Mouse (Mus musculus) heart, adult 2 months (tissue): ENCODE data around the gene Mtus2. TPM values are rescaled to one million over a fixed set of nuclear protein-coding genes. Genes with fewer than 3 reads are reported as not detected.
A peak's percentile ranks its signal among the peaks of the same experiment; 100 is the strongest.

Experiments used
- DNase-seq, 2 experiments: peaks; one replicate each; pipeline ENCODE4 v3.0.0; 2021
- H3K27ac ChIP-seq: fragments of 200-600 bp; 2 replicates; pipeline ENCODE4 v1.8.1; 2022
- H3K27me3 ChIP-seq: fragments of 200-500 bp; 2 replicates; pipeline ENCODE4 v1.6.1; 2012; ENCODE audit warnings: mild to moderate bottlenecking, low read length, inconsistent platforms, mixed read lengths; ENCODE audit not compliant: control insufficient read depth, insufficient read depth
- H3K36me3 ChIP-seq: fragments of 200-500 bp; 2 replicates; pipeline ENCODE4 v1.6.1; 2012; ENCODE audit warnings: low read length, inconsistent platforms; ENCODE audit not compliant: control insufficient read depth, insufficient read depth
- H3K4me1 ChIP-seq: fragments of 200-500 bp; 2 replicates; pipeline ENCODE4 v1.6.1; 2011; ENCODE audit warnings: low read length; ENCODE audit not compliant: control insufficient read depth, insufficient read depth
- H3K4me3 ChIP-seq: fragments of 200-600 bp; 2 replicates; pipeline ENCODE4 v1.8.1; 2022
- H3K79me2 ChIP-seq: fragments of 200-500 bp; replicated peaks from 2 replicates; pipeline ENCODE4 v1.6.1; 2012; ENCODE audit warnings: mild to moderate bottlenecking, inconsistent platforms, low read length, moderate library complexity, mixed read lengths; ENCODE audit not compliant: control insufficient read depth, insufficient read depth
- H3K9ac ChIP-seq: fragments of 200-500 bp; 2 replicates; pipeline ENCODE4 v1.6.1; 2012; ENCODE audit warnings: low read depth, mild to moderate bottlenecking, control low read depth, inconsistent platforms, low read length, mixed read lengths
- CTCF ChIP-seq: fragments of 200-600 bp; IDR thresholded peaks from 2 replicates; pipeline ENCODE4 v1.8.1; 2022; ENCODE audit warnings: antibody characterized with exemption, mild to moderate bottlenecking, moderate library complexity
- EP300 ChIP-seq: fragments of 200-500 bp; IDR thresholded peaks from 2 replicates; pipeline ENCODE4 v1.6.1; 2011; ENCODE audit warnings: low read depth, low read length, control low read depth; ENCODE audit not compliant: insufficient read depth
- POLR2A ChIP-seq: fragments of 200-500 bp; IDR thresholded peaks from 2 replicates; pipeline ENCODE4 v1.6.1; 2011; ENCODE audit warnings: mild to moderate bottlenecking, low read depth, low read length, control low read depth; ENCODE audit not compliant: insufficient read depth
- WGBS: fragments of 180-500 bp; shearing (Covaris S2); methylation state at CpG from one replicate; pipeline ENCODE4 v1.1.7; 2018; 5-methylcytosine and 5-hydroxymethylcytosine counted together
- intact Hi-C: fragments of 180-260 bp; cut with DNase I; formaldehyde crosslinking; loops from one replicate; pipeline ENCODE4 v1.15.1; 2025
- polyA plus RNA-seq: library from polyadenylated mRNA; depleted of rRNA; stranded (reverse); fragments of >200 nt; gene quantifications from 2 replicates; pipeline ENCODE4 v1.2.3, GENCODE M21; 2012
- total RNA-seq, 2 experiments: library from RNA; stranded (reverse); gene quantifications; 2 replicates each; pipeline ENCODE4 v1.2.3; 2021

Gene Mtus2
- total and polyA plus RNA-seq, 3 experiments, result 53.5 to 109 (median 96.9) TPM

DNA sequence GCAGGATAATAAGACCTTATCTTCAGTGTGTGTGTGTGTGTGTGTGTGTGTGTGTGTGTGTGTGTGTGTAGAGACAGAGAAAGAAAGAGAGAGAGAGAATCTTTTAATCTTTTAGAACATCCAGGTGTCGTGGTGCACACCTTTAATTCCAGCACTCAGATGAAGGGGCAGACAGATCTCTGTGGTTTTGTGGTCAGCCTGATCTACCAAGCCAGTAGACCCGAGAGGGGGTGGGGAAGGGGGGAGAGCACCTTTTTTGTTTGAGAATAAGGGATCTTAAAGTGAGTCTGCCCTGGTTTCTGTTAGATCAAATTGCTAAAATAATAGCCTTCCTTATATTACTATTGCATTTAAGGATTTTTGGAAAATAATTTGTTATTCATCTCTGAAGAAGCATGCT is 309.7 kb downstream of the Mtus2 start:
- intact Hi-C loops, result no loop called here
- no peaks in the 10 kb centered on the region; the same call in 1 of the 2 replicates for H3K27me3 ChIP-seq
- no peak for DNase-seq
- peak overlapping the region; percentile 57 for H3K9ac ChIP-seq
- H3K4me1 ChIP-seq, result peaks cover 2% of the 10 kb centered on the region
- no peak for TF ChIP-seq POLR2A
- no peak for TF ChIP-seq EP300
- no peak for TF ChIP-seq CTCF
- no peak overlapping the region for H3K4me3 ChIP-seq
- H3K79me2 ChIP-seq, result no peaks in the 10 kb centered on the region
- H3K27ac ChIP-seq, result peak overlapping the region; percentile 51
- H3K36me3 ChIP-seq, result peaks cover 6% of the 10 kb centered on the region; the same call in 1 of the 2 replicates
- WGBS, result 56% methylated on average over 2 of the region's 2 CpGs

DNA sequence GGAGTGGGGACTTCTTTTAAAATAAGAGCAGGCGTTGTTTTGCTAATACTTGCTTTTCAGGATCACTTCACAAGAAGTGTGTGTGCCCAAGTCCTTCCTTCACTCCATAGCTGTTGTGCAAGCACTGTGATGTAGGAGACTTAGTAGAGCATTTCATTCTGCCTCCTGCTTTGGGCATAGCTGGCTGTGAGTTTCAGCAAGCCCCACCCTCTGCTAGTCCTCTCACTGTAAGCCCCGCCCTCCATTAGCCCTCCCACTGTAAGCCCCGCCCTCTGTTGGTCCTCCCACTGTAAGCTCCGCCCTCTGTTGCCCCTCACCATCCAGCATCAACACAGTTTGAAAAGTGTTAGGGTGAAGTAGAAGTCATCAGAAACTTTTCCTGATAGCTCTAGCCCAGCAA is 310.3 kb downstream of the Mtus2 start:
- H3K79me2 ChIP-seq, result no peaks in the 10 kb centered on the region
- TF ChIP-seq POLR2A (peak; percentile 59; the same call in 1 of the 2 replicates), EP300 (no peak), CTCF (no peak)
- H3K27ac ChIP-seq, result peak overlapping the region; percentile 51
- no peak overlapping the region for H3K9ac ChIP-seq
- peaks cover 6% of the 10 kb centered on the region; the same call in 1 of the 2 replicates for H3K36me3 ChIP-seq
- no peak for DNase-seq
- peaks cover 4% of the 10 kb centered on the region for H3K4me1 ChIP-seq
- no peak overlapping the region for H3K4me3 ChIP-seq
- intact Hi-C loops, result no loop called here
- 54% methylated on average over 4 of the region's 4 CpGs for WGBS
- H3K27me3 ChIP-seq, result no peaks in the 10 kb centered on the region; the same call in 1 of the 2 replicates

GRCm38 (mm10) chr5:148272065-148272464 is 314.9 kb downstream of the Mtus2 start:
- Histone ChIP-seq H3K27me3 (no peaks in the 10 kb centered on the region), H3K4me3 (no peak overlapping the region), H3K4me1 (peaks cover 7% of the 10 kb centered on the region), H3K9ac (no peak overlapping the region; the same call in 1 of the 2 replicates), H3K36me3 (peaks cover 6% of the 10 kb centered on the region; the same call in 1 of the 2 replicates), H3K79me2 (no peaks in the 10 kb centered on the region), H3K27ac (peak overlapping the region; percentile 90)
- TF ChIP-seq POLR2A (peak; percentile 64), EP300 (peak; percentile 99), CTCF (no peak)
- intact Hi-C loops, result no loop called here
- 19% methylated on average over 6 of the region's 6 CpGs for WGBS
- DNase-seq, result peak in 1 of 2 experiments; percentile 75

GRCm38 (mm10) chr5:148272771-148273170 is 315.7 kb downstream of the Mtus2 start:
- WGBS, result 34% methylated on average over 6 of the region's 6 CpGs
- H3K79me2 ChIP-seq, result no peaks in the 10 kb centered on the region
- H3K27ac ChIP-seq, result peak overlapping the region; percentile 90
- no peaks in the 10 kb centered on the region for H3K27me3 ChIP-seq
- intact Hi-C loops, result no loop called here
- no peak overlapping the region for H3K9ac ChIP-seq
- DNase-seq, result peak in 1 of 2 experiments; percentile 45
- no peak for TF ChIP-seq POLR2A
- 0 out of 2 replicates have a peak, but pooled peaks have one; percentile 29 for TF ChIP-seq EP300
- H3K4me3 ChIP-seq, result no peak overlapping the region
- H3K4me1 ChIP-seq, result peaks cover 7% of the 10 kb centered on the region
- peaks cover 6% of the 10 kb centered on the region; the same call in 1 of the 2 replicates for H3K36me3 ChIP-seq

GRCm38 (mm10) chr5:148278233-148278632 is 321.1 kb downstream of the Mtus2 start:
- TF ChIP-seq POLR2A (no peak), EP300 (no peak), CTCF (no peak)
- intact Hi-C loops, result no loop called here
- Histone ChIP-seq H3K9ac (no peak overlapping the region), H3K79me2 (no peaks in the 10 kb centered on the region), H3K4me3 (no peak overlapping the region), H3K27me3 (no peaks in the 10 kb centered on the region), H3K27ac (no peak overlapping the region), H3K36me3 (peaks cover 4% of the 10 kb centered on the region), H3K4me1 (no peaks in the 10 kb centered on the region; the same call in 1 of the 2 replicates)
- DNase-seq, result no peak
- WGBS, result 79% methylated on average over 8 of the region's 8 CpGs

GRCm38 (mm10) chr5:148280321-148280720 is 323.2 kb downstream of the Mtus2 start:
- intact Hi-C loops, result no loop called here
- H3K79me2 ChIP-seq, result no peaks in the 10 kb centered on the region
- H3K27me3 ChIP-seq, result no peaks in the 10 kb centered on the region
- H3K4me3 ChIP-seq, result no peak overlapping the region
- no peak for TF ChIP-seq POLR2A
- TF ChIP-seq EP300, result 0 out of 2 replicates have a peak, but pooled peaks have one; percentile 38
- H3K27ac ChIP-seq, result peak overlapping the region; percentile 55
- H3K36me3 ChIP-seq, result peaks cover 4% of the 10 kb centered on the region
- H3K9ac ChIP-seq, result no peak overlapping the region
- no peaks in the 10 kb centered on the region; the same call in 1 of the 2 replicates for H3K4me1 ChIP-seq
- 43% methylated on average over 5 of the region's 5 CpGs for WGBS
- DNase-seq, result peak in 1 of 2 experiments; percentile 32
